Mouse (Mus musculus): ENCODE results near the gene Gm10260.

- no peak for TF ChIP-seq POLR2A (IDR thresholded peaks at IDR 0.05; ENCODE audit: low read depth, low read length)
- TF ChIP-seq CTCF (conservative IDR thresholded peaks at IDR 0.05; ENCODE audit: insufficient read depth, insufficient read length, low read depth, low read length): no peak
Measured at GRCm38 (mm10) chr13:97747037-97747860, 13.2 kb downstream of the Gm10260 start.
